Mouse (Mus musculus): Measurements from ENCODE around the gene Krba1.

Krba1 gene

GRCm38 (mm10) chr6:48424074-48424473 is 28.7 kb downstream of the Krba1 start:
- no peak for ATAC-seq (ENCODE audit: low TSS enrichment)

DNA sequence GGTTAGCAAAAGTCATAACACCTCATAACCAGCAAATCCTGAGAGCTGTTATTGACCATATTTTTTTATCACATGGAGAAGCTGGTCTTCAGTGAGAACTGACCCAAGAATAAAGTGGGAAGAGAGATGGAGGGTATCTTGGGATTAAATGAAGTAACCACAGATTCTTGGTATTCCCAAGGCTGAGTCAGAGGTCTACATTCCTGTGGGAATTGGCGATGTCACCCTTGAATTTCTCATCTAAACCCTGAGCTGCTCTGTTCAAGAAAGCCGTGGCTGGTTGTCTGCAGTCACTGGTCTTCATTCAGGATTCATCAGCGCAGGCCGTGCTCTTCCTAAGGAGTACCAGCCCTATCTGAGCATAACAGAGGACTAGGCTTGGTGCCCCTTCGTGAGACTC is 31.6 kb downstream of the Krba1 start:
- no peak for ATAC-seq (ENCODE audit: low TSS enrichment)

DNA sequence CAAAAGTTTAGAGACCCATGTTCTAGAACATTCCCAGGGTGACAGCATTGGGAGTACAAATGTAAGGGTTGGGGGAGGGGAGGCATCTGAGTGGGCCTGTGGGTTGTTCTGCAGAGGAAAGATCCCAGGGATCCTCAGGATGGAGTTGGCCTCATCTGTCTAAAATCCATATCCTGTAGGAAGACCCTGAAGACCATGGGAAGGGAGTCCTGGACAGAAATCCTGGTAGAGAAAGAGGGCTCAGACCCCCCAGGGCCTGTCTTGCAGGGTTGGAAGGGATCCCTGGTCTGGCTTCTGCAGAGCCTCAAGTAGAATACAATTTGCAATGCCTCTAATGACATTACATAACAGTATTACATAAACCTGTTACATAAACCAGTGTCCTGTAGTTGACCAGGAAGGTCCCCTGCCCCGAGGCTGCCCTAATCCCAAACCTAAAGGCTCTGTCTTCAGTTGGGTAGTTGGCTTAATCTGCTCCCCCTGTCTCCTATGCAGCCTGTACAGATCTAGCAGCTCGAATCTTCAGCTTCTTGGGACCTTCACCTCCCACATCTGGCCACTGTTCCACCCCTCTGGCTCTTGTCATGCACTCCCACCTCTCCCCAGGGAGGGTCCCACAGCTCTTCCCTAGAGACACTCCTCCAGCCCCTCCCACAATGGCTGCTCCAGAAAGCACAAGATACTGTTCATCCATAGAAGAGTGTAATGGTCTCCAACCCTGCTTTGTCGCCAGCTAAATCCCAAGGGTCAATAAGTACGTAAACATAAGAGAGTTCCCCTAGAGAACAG is 33.6 kb downstream of the Krba1 start:
- ATAC-seq (ENCODE audit: low TSS enrichment): 0 out of 2 replicates have a peak, but pooled peaks have one; percentile 27

DNA sequence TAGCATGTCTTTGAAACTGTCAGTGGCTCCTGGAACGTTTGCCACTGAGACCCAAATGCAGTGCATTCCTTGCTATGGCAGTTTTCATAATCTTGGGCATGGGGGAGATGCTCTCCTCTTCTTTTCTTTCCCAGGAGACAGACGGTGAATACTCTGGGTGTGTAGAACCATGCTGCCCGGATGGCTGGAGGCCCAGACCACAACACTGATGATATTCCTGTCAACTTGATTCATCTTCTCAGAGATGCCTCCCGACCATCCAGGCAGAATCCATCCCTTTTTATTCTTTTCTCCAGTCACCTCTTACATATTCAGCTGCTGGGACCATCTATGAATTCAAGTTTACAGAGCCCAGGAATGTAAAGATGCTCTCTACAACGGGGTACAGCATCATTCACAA is 35.4 kb downstream of the Krba1 start:
- ATAC-seq (ENCODE audit: low TSS enrichment): no peak

DNA sequence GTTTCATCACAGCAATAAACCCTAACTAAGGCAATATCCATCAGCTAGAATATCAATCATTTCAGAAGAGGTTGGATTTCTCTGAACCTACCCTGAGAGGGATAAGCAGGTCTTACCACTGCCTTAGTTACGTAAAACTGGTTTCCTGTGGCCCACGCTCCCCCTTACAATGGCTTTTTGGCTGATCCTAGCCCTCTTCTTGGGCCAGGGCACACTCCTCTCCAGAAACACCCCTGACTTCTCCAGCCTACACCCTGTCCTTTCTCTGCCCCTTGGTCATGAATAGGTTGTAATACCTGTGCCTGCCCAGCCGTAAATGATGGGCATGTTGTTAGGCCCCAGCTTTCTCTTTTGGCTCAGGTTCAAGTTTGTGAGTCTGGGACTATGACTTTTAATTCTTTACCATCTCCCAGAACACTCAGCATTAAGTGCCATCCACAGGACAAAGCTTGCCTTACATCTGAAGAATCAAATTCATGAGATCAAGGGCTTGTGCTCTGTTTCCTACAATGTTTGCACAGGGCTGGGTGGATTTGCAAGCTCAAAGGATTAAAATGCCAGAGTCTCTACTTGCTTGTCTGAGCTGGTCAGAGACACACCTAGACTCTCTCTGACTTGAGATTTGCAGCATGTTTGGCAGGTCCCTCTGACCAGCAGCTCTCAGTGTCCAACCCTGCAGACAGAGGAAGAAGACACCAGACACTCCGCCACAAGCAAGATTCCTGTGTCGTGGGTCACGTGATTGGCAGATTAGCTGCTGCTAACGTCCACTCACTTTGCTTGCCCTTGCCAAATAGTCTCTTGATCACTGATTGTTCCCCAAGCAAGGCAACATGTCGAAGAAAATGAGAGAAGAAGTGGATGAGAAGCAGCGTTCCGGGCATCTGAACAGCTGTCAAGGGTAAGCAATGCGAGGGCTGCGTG is 37.8 kb downstream of the Krba1 start:
- no peak; the same call in 1 of the 2 replicates for ATAC-seq (ENCODE audit: low TSS enrichment)

- no peak for ATAC-seq (ENCODE audit: low TSS enrichment)
Measured at GRCm38 (mm10) chr6:48434651-48435050, 39.3 kb downstream of the Krba1 start.

DNA sequence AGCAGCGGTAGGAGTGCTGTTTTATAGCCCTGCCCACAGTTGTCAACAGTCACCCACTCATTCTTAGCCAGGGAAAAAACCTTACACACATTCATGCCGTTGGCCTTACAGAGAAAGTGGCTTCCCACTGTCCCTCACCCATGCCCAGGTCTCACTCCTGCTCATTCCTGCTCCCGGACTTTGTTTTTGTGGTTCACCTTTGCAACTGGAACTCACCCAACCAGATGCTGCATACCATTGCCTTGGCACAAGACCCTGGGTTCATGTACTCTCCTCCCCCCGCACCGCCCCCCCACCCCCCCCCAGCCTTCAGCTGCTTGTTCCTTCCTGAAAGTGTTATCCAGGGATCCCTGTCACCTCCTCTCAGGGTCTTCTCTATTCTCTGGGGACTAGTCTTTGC is 39.7 kb downstream of the Krba1 start:
- ATAC-seq (ENCODE audit: low TSS enrichment): no peak

- ATAC-seq (ENCODE audit: low TSS enrichment): peak; percentile 51
Measured at GRCm38 (mm10) chr6:48435706-48436349, 40.4 kb downstream of the Krba1 start.

DNA sequence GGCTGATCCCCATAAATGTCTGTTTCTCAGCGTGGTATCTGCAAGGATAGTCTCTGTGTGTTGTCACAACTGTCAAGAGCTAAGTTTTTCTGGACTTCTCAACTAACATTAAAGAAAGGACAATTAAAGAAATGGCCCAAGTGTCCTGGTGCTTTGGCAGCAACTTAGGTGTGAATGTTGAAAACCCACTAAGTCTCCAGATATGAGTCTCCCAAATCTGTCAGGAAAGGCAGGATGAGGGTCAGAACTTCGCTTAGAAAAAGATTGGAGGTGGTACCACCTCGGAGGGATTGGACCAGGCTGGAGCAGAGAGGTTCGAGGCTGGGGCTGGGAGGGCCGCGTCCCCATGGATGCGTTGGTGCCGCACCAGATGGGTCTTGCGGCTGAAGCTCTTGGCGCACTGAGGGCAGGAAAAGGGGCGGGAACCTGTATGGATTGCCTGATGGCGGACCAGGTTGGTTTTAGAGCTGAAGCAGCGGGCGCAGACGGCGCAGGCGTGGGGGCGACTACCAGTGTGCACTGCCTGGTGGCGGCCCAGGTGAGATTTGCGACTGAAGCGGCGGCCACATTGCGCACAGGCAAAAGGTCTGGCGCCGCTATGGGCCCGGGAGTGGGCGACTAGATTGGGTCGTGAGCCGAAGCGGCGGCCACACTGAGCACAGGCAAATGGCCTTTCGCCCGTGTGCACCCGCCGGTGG is 42.4 kb downstream of the Krba1 start:
- no peak for ATAC-seq (ENCODE audit: low TSS enrichment)

- ATAC-seq (ENCODE audit: low TSS enrichment): no peak
Measured at GRCm38 (mm10) chr6:48438475-48439125, 43.2 kb downstream of the Krba1 start.

DNA sequence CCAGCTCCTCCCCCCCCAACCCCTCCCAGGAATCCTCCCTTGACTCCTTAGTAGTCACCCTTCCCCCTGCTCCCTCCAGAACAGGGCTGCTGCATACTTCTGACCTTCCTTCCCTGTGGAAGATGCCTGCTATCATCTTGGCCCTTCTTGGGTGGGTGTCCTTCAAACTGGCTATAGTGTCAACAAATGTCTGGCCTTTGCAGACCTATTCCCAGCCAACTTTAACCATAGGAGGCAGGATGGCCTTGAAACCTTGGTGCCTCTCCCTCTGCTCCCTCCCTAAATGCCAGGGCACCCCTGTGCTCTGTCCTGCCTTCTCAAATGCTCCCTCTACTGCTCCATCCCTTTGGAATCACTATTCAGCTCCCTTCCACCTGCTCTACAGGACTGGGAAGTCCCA is 44.3 kb downstream of the Krba1 start:
- no peak for ATAC-seq (ENCODE audit: low TSS enrichment)

DNA sequence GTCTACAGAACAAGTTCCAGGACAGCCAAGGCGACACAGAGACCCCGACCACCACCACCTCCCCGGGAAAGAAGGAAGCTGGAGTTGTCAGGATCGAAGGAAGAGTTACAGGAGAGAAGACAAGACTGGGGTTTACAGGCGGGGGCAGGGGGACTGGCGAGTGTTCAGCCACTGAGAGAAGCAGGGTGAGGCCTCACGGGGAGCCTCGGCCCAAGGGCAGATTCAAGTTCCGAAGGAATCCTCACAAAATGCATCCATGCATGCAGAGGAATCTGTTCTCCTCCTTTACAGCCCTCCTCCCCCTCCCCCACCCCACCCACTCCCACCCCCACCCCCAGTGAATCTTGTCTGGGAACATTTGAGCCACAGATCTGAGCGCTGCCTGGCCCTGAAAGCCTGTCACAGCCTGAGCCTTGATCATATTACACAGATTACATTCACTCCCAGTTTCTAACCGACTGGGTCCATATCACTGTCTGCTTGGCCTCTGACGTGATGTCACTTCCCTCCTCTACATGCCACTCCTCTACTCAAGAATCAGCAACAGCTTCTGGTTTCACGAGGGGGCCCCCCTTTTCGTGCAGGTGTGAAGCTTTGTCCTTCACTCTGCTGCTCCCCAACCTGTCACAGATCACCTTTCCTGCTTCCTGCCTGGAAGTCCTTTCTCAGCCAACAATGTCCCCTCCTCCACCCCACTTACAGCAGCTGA is 45.1 kb downstream of the Krba1 start:
- ATAC-seq (ENCODE audit: low TSS enrichment): no peak

DNA sequence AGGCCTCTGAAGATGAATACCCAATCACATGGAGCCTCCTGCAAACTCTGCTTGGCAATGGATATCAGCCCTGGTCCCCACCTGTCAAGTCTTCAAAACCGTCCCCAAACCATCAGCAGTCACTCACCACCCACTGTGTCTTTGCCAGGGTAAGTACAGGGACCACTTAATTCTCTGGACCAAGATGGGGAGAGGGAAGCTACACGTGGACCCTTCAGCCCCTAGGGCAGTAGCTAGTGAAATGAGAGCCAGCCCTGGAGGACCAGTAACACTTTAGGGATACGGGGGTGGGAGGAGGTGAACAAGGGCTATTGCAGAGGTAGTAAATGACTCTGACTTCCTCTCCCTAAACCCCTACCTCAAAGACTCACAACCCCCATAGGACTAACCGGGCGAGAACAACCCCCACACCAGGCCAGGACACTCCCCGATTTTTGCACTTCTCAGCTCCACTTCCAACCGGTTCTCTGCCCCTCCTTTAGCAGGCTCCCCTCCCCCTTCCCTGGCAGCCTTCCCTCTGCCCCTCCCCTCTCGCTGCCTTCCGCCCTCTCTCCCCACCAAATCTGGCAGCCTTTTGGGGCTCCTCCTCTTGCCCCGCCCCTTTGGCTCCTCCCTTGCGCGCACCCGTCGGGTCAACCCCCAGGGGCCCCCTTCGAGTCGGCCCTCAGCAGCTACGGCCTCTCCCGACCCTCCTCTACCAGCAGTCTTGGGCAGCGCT is 48.4 kb downstream of the Krba1 start:
- peak; percentile 59 for ATAC-seq (ENCODE audit: low TSS enrichment)

DNA sequence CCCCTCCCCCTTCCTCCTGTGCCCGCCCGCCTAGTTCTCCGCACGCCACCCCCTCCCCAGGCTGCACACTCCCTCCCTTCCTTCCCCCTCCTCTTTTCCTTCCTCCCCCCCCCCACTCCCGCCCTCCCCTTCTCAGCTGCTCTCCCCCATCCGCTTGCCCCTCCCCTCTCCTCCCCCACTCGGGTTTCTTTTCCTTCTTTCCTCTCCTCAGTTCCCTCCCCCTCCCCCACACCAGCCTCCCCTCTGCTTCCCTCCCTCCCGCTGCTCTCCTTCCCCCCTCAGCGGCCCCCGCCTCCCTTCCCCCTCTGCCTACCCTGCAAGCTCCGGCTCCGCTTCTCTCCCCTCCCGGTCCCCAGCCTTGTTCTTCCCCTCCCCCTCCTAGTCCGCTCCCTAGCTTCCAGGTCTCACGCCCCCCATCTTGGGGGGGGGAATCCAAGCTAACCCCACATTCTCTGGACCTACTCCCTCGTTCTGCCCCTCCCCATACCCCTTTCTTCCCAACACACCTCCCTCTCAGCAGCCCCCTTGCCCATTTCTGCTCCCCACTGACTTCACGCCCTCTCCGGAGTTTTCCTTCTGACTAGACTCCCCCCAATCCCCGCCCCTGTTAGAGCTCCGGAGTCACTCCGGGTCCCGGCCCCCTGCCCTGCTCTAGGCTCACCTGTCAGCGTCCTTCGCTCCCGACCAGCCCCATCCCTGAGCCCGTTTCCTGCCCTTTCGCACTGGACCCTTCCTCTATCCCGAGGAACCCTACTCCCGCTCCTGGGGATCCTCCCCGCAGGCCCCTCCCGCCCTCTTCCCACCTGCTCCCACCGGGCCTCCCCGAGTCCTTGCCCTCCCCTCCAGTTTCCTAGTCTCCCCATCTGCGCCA is 49.2 kb downstream of the Krba1 start:
- ATAC-seq (ENCODE audit: low TSS enrichment): peak; percentile 35

GRCm38 (mm10) chr6:48445181-48446101 is 50.1 kb downstream of the Krba1 start, which contains the start of gene Zfp467:
Zfp467 (minus strand) TSS chr6:48445825.
- peak; percentile 44 for ATAC-seq (ENCODE audit: low TSS enrichment)

- ATAC-seq (ENCODE audit: low TSS enrichment): no peak
Measured at GRCm38 (mm10) chr6:48446256-48446655, 50.9 kb downstream of the Krba1 start.

DNA sequence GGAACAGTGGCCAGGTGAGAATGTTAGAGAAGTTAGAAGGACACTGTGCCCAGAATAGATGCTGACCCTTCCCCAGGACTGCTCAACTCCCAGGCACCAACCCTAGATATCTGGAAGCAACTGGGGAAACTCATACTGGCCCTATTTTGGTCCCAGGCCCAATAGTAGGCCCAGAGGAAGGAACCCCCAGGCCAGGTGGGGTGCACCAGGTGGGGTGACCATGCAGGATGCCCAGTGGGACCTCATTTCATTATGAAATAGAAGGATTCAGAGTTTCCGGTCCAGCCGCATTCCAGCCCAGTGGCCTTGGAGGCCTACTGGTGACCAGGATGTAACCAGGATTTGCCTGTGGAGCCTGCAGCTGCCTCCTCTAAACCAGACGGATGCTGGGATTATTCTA is 51.5 kb downstream of the Krba1 start:
- ATAC-seq (ENCODE audit: low TSS enrichment): no peak

- no peak for ATAC-seq (ENCODE audit: low TSS enrichment)
Measured at GRCm38 (mm10) chr6:48447929-48448328, 52.5 kb downstream of the Krba1 start, which contains the start of gene Sspo. Sspo (plus strand) TSS chr6:48448229.

Data from frontal cortex, adult (tissue).